Mouse (Mus musculus): ENCODE results near the gene Vps45. TPM values are rescaled to one million over a fixed set of nuclear protein-coding genes. Genes with fewer than 3 reads are reported as not detected.

Vps45 gene
- total and polyA plus RNA-seq, 3 experiments: 6.1 to 28.7 (median 16.1) TPM

GRCm38 (mm10) chr3:95995802-95996428, 62.4 kb downstream of the Vps45 start, which contains the start of gene Plekho1:
Gene Plekho1, minus strand, starts transcription at chr3:95996001.
- DNase-seq (ENCODE audit: low spot score): no peak
- ATAC-seq (ENCODE audit: extremely low read depth, insufficient number of reproducible peaks, low FRiP score, poor library complexity, severe bottlenecking): no peak
- TF ChIP-seq CTCF (IDR thresholded peaks at IDR 0.05; ENCODE audit: low read depth, low read length) (no peak), GATA2 (IDR thresholded peaks at IDR 0.05; ENCODE audit: borderline replicate concordance, low read depth, low read length) (no peak), POLR2AphosphoS5 (IDR thresholded peaks at IDR 0.05; ENCODE audit: insufficient replicate concordance, low read depth, low read length) (no peak), GATA1 (IDR thresholded peaks at IDR 0.05; ENCODE audit: borderline replicate concordance, low read length) (no peak), TAL1 (conservative IDR thresholded peaks at IDR 0.05; ENCODE audit: low read depth, low read length) (no peak)
- Histone ChIP-seq H3K36me3 (replicated peaks) (peaks cover 9% of the 10 kb centered on the region), H3K4me3 (ENCODE audit: low read depth, low read length) (peak within 1 kb of the TSS; percentile 72), H3K4me1 (ENCODE audit: insufficient read depth, low read depth, low read length) (peaks cover 68% of the 10 kb centered on the region), H3K27me3 (ENCODE audit: insufficient read depth, low read length) (peaks cover 39% of the 10 kb centered on the region), H3K9me3 (replicated peaks) (no peaks in the 10 kb centered on the region)

DNA sequence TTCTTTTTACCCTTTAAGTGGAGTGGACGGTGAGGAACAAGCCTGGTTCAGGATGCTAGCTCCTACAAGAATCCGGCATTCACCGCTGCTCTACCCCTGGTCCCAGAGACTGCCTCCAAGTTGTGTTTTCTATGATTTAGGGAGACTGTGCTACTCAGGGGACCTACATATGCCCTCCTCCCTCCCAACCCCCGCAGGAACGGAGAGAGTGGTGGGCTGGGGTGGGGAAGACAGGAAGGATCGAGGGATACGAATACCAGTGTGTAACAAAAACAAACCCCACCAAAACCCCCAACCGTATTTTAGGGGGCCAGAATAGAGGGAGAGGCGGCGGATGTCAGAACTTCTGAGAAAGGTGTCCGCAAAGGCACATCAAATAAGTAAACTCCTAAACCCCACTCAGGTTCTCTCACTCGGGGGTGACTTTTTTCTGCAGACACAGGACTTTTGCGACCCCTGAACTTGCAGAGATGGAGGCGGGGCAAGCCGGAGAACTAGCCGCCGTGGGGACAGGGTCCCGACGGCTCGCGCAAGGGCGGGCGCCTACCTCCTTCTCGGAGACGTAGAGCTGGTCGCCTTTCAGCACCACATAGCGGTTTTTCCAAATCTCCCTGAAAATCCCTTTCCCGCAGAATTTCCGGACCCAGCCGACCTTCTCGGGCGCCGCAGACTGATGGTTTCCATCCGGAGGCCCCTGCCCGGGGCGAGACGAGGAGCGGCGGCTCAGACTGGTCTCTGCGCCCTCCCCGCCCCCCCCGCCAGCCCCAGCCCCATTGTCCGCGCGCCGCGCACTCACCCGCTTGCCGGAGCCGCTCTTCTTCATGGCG, 63.1 kb downstream of the Vps45 start:
- H3K36me3 ChIP-seq (replicated peaks): peaks cover 12% of the 10 kb centered on the region
- TF ChIP-seq CTCF (IDR thresholded peaks at IDR 0.05; ENCODE audit: low read depth, low read length) (no peak), TAL1 (conservative IDR thresholded peaks at IDR 0.05; ENCODE audit: low read depth, low read length) (no peak), GATA1 (IDR thresholded peaks at IDR 0.05; ENCODE audit: borderline replicate concordance, low read length) (no peak), POLR2AphosphoS5 (IDR thresholded peaks at IDR 0.05; ENCODE audit: insufficient replicate concordance, low read depth, low read length) (no peak), GATA2 (IDR thresholded peaks at IDR 0.05; ENCODE audit: borderline replicate concordance, low read depth, low read length) (no peak)
- DNase-seq (ENCODE audit: low spot score) (no peak), ATAC-seq (ENCODE audit: extremely low read depth, insufficient number of reproducible peaks, low FRiP score, poor library complexity, severe bottlenecking) (no peak)
- H3K4me3 ChIP-seq (ENCODE audit: low read depth, low read length): peak overlapping the region; percentile 72
- H3K27me3 ChIP-seq (ENCODE audit: insufficient read depth, low read length): peaks cover 39% of the 10 kb centered on the region
- no peaks in the 10 kb centered on the region for H3K9me3 ChIP-seq (replicated peaks)
- H3K4me1 ChIP-seq (ENCODE audit: insufficient read depth, low read depth, low read length): peaks cover 62% of the 10 kb centered on the region

DNA sequence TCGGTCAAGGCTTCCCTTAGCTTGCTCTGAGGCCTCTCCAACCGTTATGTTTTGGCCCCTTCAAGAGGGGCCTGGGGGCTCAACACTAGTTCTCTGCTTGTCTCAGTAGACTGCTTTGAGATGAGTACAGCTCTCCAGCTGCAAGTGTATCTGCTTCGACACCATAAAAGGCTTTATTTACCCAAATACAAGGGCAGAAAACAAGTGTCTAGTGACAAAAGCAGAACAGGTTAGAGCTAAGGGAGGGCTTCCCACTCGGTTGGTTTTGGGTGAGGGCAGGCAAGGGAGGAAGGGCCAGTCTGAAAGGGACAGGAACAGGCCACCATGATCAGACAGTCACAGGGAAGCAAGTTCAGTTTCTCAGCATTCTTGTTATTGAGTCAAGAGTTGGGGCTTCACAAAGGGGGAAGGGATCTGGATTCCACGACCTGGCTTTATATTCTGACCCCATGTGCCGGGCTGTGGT, 63.9 kb downstream of the Vps45 start:
- DNase-seq (ENCODE audit: low spot score): no peak
- Histone ChIP-seq H3K9me3 (replicated peaks) (no peaks in the 10 kb centered on the region), H3K4me3 (ENCODE audit: low read depth, low read length) (no peak overlapping the region), H3K36me3 (replicated peaks) (peaks cover 12% of the 10 kb centered on the region), H3K4me1 (ENCODE audit: insufficient read depth, low read depth, low read length) (peaks cover 54% of the 10 kb centered on the region), H3K27me3 (ENCODE audit: insufficient read depth, low read length) (peaks cover 39% of the 10 kb centered on the region)
- TF ChIP-seq TAL1 (conservative IDR thresholded peaks at IDR 0.05; ENCODE audit: low read depth, low read length): no peak
- TF ChIP-seq CTCF (IDR thresholded peaks at IDR 0.05; ENCODE audit: low read depth, low read length): no peak
- TF ChIP-seq GATA2 (IDR thresholded peaks at IDR 0.05; ENCODE audit: borderline replicate concordance, low read depth, low read length): no peak
- TF ChIP-seq POLR2AphosphoS5 (IDR thresholded peaks at IDR 0.05; ENCODE audit: insufficient replicate concordance, low read depth, low read length): no peak
- TF ChIP-seq GATA1 (IDR thresholded peaks at IDR 0.05; ENCODE audit: borderline replicate concordance, low read length): no peak
- ATAC-seq (ENCODE audit: extremely low read depth, insufficient number of reproducible peaks, low FRiP score, poor library complexity, severe bottlenecking): no peak

- no peak overlapping the region for H3K4me3 ChIP-seq (ENCODE audit: low read depth, low read length)
- H3K27me3 ChIP-seq (ENCODE audit: insufficient read depth, low read length): peaks cover 39% of the 10 kb centered on the region
- DNase-seq (ENCODE audit: low spot score) (no peak), ATAC-seq (ENCODE audit: extremely low read depth, insufficient number of reproducible peaks, low FRiP score, poor library complexity, severe bottlenecking) (no peak)
- no peaks in the 10 kb centered on the region for H3K9me3 ChIP-seq (replicated peaks)
- peaks cover 48% of the 10 kb centered on the region for H3K4me1 ChIP-seq (ENCODE audit: insufficient read depth, low read depth, low read length)
- no peak for TF ChIP-seq GATA1 (IDR thresholded peaks at IDR 0.05; ENCODE audit: borderline replicate concordance, low read length)
- TF ChIP-seq POLR2AphosphoS5 (IDR thresholded peaks at IDR 0.05; ENCODE audit: insufficient replicate concordance, low read depth, low read length): no peak
- TF ChIP-seq TAL1 (conservative IDR thresholded peaks at IDR 0.05; ENCODE audit: low read depth, low read length): no peak
- TF ChIP-seq GATA2 (IDR thresholded peaks at IDR 0.05; ENCODE audit: borderline replicate concordance, low read depth, low read length): no peak
- no peak for TF ChIP-seq CTCF (IDR thresholded peaks at IDR 0.05; ENCODE audit: low read depth, low read length)
- H3K36me3 ChIP-seq (replicated peaks): peaks cover 18% of the 10 kb centered on the region
These were observed 64.4 kb downstream of the Vps45 start for GRCm38 (mm10) chr3:95993881-95994280.

- no peak for DNase-seq (ENCODE audit: low spot score)
- no peak for ATAC-seq (ENCODE audit: extremely low read depth, insufficient number of reproducible peaks, low FRiP score, poor library complexity, severe bottlenecking)
- peaks cover 39% of the 10 kb centered on the region for H3K27me3 ChIP-seq (ENCODE audit: insufficient read depth, low read length)
- peaks cover 44% of the 10 kb centered on the region for H3K4me1 ChIP-seq (ENCODE audit: insufficient read depth, low read depth, low read length)
- TF ChIP-seq GATA2 (IDR thresholded peaks at IDR 0.05; ENCODE audit: borderline replicate concordance, low read depth, low read length) (no peak), TAL1 (conservative IDR thresholded peaks at IDR 0.05; ENCODE audit: low read depth, low read length) (no peak), CTCF (IDR thresholded peaks at IDR 0.05; ENCODE audit: low read depth, low read length) (no peak), GATA1 (IDR thresholded peaks at IDR 0.05; ENCODE audit: borderline replicate concordance, low read length) (no peak), POLR2AphosphoS5 (IDR thresholded peaks at IDR 0.05; ENCODE audit: insufficient replicate concordance, low read depth, low read length) (no peak)
- peaks cover 18% of the 10 kb centered on the region for H3K36me3 ChIP-seq (replicated peaks)
- no peak overlapping the region for H3K4me3 ChIP-seq (ENCODE audit: low read depth, low read length)
- no peaks in the 10 kb centered on the region for H3K9me3 ChIP-seq (replicated peaks)
These were observed 65.2 kb downstream of the Vps45 start for GRCm38 (mm10) chr3:95992990-95993603.
